In the genomic region with DNA sequence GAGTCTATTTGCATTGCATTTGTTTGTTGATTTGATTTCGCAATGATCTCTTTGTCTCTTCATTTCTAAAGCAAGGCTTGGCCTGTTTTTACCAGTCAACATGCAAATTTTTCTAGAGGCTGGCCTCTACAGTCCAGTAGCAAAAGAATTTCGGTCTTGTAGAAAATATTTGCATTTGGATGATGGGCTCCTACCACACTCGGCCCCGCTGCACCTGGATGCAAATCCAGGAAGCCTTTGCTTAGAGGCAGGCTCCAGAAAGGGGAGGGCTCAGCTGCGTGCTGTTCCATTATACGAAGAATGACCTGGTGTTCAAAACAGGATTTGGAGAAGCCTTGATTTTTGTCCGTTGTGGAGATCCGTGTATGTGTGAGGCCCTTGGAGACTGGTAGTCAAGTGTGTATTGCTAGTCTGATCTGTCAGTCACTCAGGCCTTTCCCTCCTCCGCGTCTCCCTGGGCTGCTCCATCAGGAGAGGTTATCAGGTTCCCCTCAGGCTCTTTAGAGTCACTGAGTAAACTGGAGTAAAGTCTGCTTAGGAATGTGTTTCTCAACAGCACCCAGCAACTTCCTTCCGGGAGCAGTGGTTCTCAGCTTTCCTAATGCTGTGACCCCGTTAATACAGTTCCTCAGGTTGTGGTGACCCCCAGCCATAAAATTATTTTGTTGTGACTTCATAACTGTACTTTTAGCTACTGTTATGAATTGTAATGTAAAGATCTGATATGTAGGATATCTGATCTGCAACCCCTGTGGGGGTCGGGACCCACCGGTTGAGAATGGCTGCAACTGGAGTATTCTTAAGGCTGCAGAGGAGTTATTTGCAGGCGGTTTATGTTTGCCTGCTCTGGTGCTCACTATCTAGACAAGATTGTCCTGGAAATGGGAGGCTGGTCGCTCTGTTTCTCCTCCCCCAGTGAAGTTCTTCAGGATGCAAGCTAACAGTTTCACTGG, we compare ENCODE assay signal across 9 mouse cellular contexts. TPM values are rescaled to one million over a fixed set of nuclear protein-coding genes. Genes with fewer than 3 reads are reported as not detected.
DNase-seq lines count a peak whose midpoint lies in the region; ATAC-seq and TF ChIP-seq lines count a peak whose summit lies in the region.
"Had no signal": no experiment of that assay in that cellular context is flagged by ENCODE, and none has a peak within 500 bp of the region (broad histone marks: within the 10 kb centered on the region; RNA-seq: fewer than 3 reads in every experiment).

No protein-coding gene starts in this region.

- TF ChIP-seq EP300 in liver, embryonic 14.5 days (IDR thresholded peaks at IDR 0.05; ENCODE audit: low read depth): no peak

- no peak overlapping the region for H3K4me3 ChIP-seq in midbrain, embryonic 12.5 days
- H3K4me3 ChIP-seq in midbrain, embryonic 10.5 days: no peak overlapping the region
- no peak overlapping the region for H3K4me3 ChIP-seq in forebrain, postnatal 0 days (ENCODE audit: low read depth, low read length)
- no peak overlapping the region for H3K4me3 ChIP-seq in liver, embryonic 14.5 days (ENCODE audit: insufficient read depth in 1 of 2, low read depth in 2 of 2, low read length in 2 of 2)
- H3K4me3 ChIP-seq in gastrocnemius, adult 2 months: no peak overlapping the region
- H3K4me3 ChIP-seq: erythroblast, embryonic 14.5 days had no signal

- TF ChIP-seq CTCF in forebrain, postnatal 0 days (IDR thresholded peaks at IDR 0.05; ENCODE audit: low read depth): no peak
- TF ChIP-seq CTCF in liver, embryonic 14.5 days (IDR thresholded peaks at IDR 0.05; ENCODE audit: low read depth): no peak
- no peak for TF ChIP-seq CTCF in gastrocnemius, adult 2 months (IDR thresholded peaks at IDR 0.05)

- no peaks in the 10 kb centered on the region for H3K36me3 ChIP-seq in midbrain, embryonic 12.5 days
- no peaks in the 10 kb centered on the region for H3K36me3 ChIP-seq in midbrain, embryonic 10.5 days
- no peaks in the 10 kb centered on the region for H3K36me3 ChIP-seq in forebrain, postnatal 0 days (ENCODE audit: insufficient read depth)
- no peaks in the 10 kb centered on the region for H3K36me3 ChIP-seq in liver, embryonic 14.5 days (replicated peaks; ENCODE audit: control insufficient read depth, insufficient read depth, low read depth)

- H3K9me3 ChIP-seq in midbrain, embryonic 12.5 days: no peaks in the 10 kb centered on the region
- no peaks in the 10 kb centered on the region for H3K9me3 ChIP-seq in midbrain, embryonic 10.5 days (replicated peaks)
- no peaks in the 10 kb centered on the region for H3K9me3 ChIP-seq in forebrain, postnatal 0 days (ENCODE audit: low read length)
- H3K9me3 ChIP-seq in liver, embryonic 14.5 days (ENCODE audit: control insufficient read depth, low read length): no peaks in the 10 kb centered on the region

- peak; percentile 54; the same call in 1 of the 2 replicates for ATAC-seq in midbrain, embryonic 12.5 days (ENCODE audit: low FRiP score, low read depth)
- ATAC-seq in forebrain, postnatal 0 days: peak; percentile 25
- no peak for ATAC-seq in liver, embryonic 14.5 days (ENCODE audit: insufficient read depth)

- intact Hi-C loops in gastrocnemius, adult 2 months (cut with DNase I): no loop called here

- DNase-seq in midbrain, embryonic 10.5 days (ENCODE audit: low spot score): no peak
- peak; percentile 11 for DNase-seq in forebrain, postnatal 0 days
- no peak for DNase-seq in liver, embryonic 14.5 days (ENCODE audit: low read depth in 3 of 3, low spot score in 3 of 3)
- DNase-seq in urinary bladder, postnatal 36 days (ENCODE audit: low spot score in 2 of 2): peak; percentile 4 to 6
- no peak for DNase-seq in cerebellum, adult 11-12 months
- no peak for DNase-seq in thymus, postnatal 25 days
- no peak for DNase-seq in gastrocnemius, adult 2 months

- WGBS in midbrain, embryonic 12.5 days: 39% methylated on average over 16 of the region's 16 CpGs
- WGBS in midbrain, embryonic 10.5 days: 41% methylated on average over 16 of the region's 16 CpGs
- 37% methylated on average over 16 of the region's 16 CpGs for WGBS in forebrain, postnatal 0 days
- 35% methylated on average over 16 of the region's 16 CpGs for WGBS in liver, embryonic 14.5 days (ENCODE audit: insufficient replicate concordance)

- H3K4me2 ChIP-seq in midbrain, embryonic 12.5 days (replicated peaks): no peak overlapping the region
- no peak overlapping the region for H3K4me2 ChIP-seq in forebrain, postnatal 0 days (ENCODE audit: low read depth)
- H3K4me2 ChIP-seq in liver, embryonic 14.5 days (ENCODE audit: low read depth): peak overlapping the region; percentile 24; the same call in 1 of the 2 replicates

- H3K27me3 ChIP-seq in midbrain, embryonic 12.5 days: no peaks in the 10 kb centered on the region
- H3K27me3 ChIP-seq in midbrain, embryonic 10.5 days (ENCODE audit: low read depth, poor library complexity, severe bottlenecking): no peaks in the 10 kb centered on the region
- H3K27me3 ChIP-seq in forebrain, postnatal 0 days (ENCODE audit: insufficient read depth, low read length): no peaks in the 10 kb centered on the region
- no peaks in the 10 kb centered on the region for H3K27me3 ChIP-seq in liver, embryonic 14.5 days (ENCODE audit: control insufficient read depth, insufficient read depth, low read length)

- peaks cover 16% of the 10 kb centered on the region; the same call in 1 of the 2 replicates for H3K4me1 ChIP-seq in midbrain, embryonic 12.5 days
- peaks cover 7% of the 10 kb centered on the region for H3K4me1 ChIP-seq in midbrain, embryonic 10.5 days
- peaks cover 5% of the 10 kb centered on the region; the same call in 1 of the 2 replicates for H3K4me1 ChIP-seq in forebrain, postnatal 0 days (ENCODE audit: insufficient read depth)
- peaks cover 0 to 3% of the 10 kb centered on the region in 2 experiments; a peak in 1 of 4 replicates for H3K4me1 ChIP-seq in liver, embryonic 14.5 days (replicated peaks; ENCODE audit: control insufficient read depth in 2 of 2, insufficient read depth in 2 of 2, low read length in 1 of 2)

- H3K27ac ChIP-seq in midbrain, embryonic 12.5 days (replicated peaks): no peak overlapping the region; the same call in 1 of the 2 replicates
- no peak overlapping the region for H3K27ac ChIP-seq in midbrain, embryonic 10.5 days (replicated peaks)
- no peak overlapping the region for H3K27ac ChIP-seq in forebrain, postnatal 0 days (ENCODE audit: low read depth, low read length)
- H3K27ac ChIP-seq in liver, embryonic 14.5 days: no peak overlapping the region
- no peak overlapping the region for H3K27ac ChIP-seq in gastrocnemius, adult 2 months

- H3K9ac ChIP-seq in midbrain, embryonic 12.5 days (replicated peaks): 0 out of 2 replicates have a peak overlapping the region, but pooled peaks have one; percentile 20
- H3K9ac ChIP-seq in forebrain, postnatal 0 days: 0 out of 2 replicates have a peak overlapping the region, but pooled peaks have one; percentile 10
- no peak overlapping the region for H3K9ac ChIP-seq in liver, embryonic 14.5 days (replicated peaks)

RNA-seq across cellular contexts. Expression of a gene that starts 35.5 kb away (rescaled TPM):
- 263 and 303 TPM in 2 replicates for polyA plus RNA-seq in midbrain, embryonic 12.5 days (2016; fragmentation: Nextera tagmentation; extraction: Ambion mirVana)
- polyA plus RNA-seq in midbrain, embryonic 10.5 days (2016; fragmentation: Nextera tagmentation; extraction: Ambion mirVana): 65.0 and 94.6 TPM in 2 replicates
- 217 and 275 TPM in 2 replicates for total RNA-seq in forebrain, postnatal 0 days (2014; rRNA removed)
- 202 and 214 TPM in 2 replicates for polyA plus RNA-seq in forebrain, postnatal 0 days (2015; fragmentation: Nextera tagmentation; extraction: Ambion mirVana)
- 1.7 and 1.8 TPM in 2 replicates for polyA plus RNA-seq in liver, embryonic 14.5 days (2012; rRNA removed)
- polyA plus RNA-seq in liver, embryonic 14.5 days (2014; fragmentation: Nextera tagmentation; extraction: Ambion mirVana): 2.0 TPM in 2 replicates
- 1 to 10 TPM; 2.1 to 6.5 TPM for total RNA-seq in gastrocnemius, adult 2 months (2021)

Comparison
In these comparisons a context has a peak if more than half of its experiments do, and no peak if none do; other contexts are left out.
1. DNase-seq: peak in forebrain, postnatal 0 days (single experiment) and urinary bladder, postnatal 36 days (2 of 2); none in midbrain, embryonic 10.5 days (single experiment), liver, embryonic 14.5 days (0 of 3), cerebellum, adult 11-12 months (single experiment), thymus, postnatal 25 days (single experiment) and gastrocnemius, adult 2 months (single experiment).
2. RNA of a gene that starts 35.5 kb away (polyA plus RNA-seq): 263 to 303 TPM in midbrain, embryonic 12.5 days, 202 to 214 TPM in forebrain, postnatal 0 days and 65.0 to 94.6 TPM in midbrain, embryonic 10.5 days; 1.7 to 2.0 TPM in liver, embryonic 14.5 days; every median in the first group is over 10 times any median in the second.